Mouse (Mus musculus) lung, postnatal 0 days (tissue): ENCODE measurements around the gene Suv39h2.

Experiments used
- CTCF ChIP-seq: IDR thresholded peaks from 2 replicates; pipeline ENCODE4 v1.5.1; 2016; ENCODE audit warnings: antibody characterized with exemption, mild to moderate bottlenecking
- EP300 ChIP-seq: IDR thresholded peaks from 2 replicates; pipeline ENCODE4 v1.6.1; 2016; ENCODE audit warnings: antibody characterized with exemption, mild to moderate bottlenecking, control low read depth

GRCm38 (mm10) chr2:3449431-3449830 lies 25.4 kb downstream of the Suv39h2 start:
- no peak for TF ChIP-seq CTCF
- TF ChIP-seq EP300, result no peak
